Mouse (Mus musculus) kidney, embryonic 16.5 days (tissue): ENCODE results near the gene Fbxl13. TPM values are rescaled to one million over a fixed set of nuclear protein-coding genes. Genes with fewer than 3 reads are reported as not detected.

ENCODE experiments used
- ATAC-seq: fragments of 200-750 bp; cut with Nextera tagmentation; 2 replicates; pipeline ENCODE4 v1.8.0; 2017; ENCODE audit warnings: moderate TSS enrichment; ENCODE audit not compliant: low FRiP score, low TSS enrichment
- H3K27ac ChIP-seq: fragments of 300-500 bp; sonication (generic); 2 replicates; pipeline ENCODE4 v1.5.1; 2014; ENCODE audit warnings: low read length
- H3K27me3 ChIP-seq: fragments of 300-500 bp; sonication (generic); 2 replicates; pipeline ENCODE4 v1.6.1; 2014; ENCODE audit warnings: low read length, control low read depth, mixed read lengths; ENCODE audit not compliant: insufficient read depth
- H3K36me3 ChIP-seq: fragments of 300-500 bp; sonication (generic); 2 replicates; pipeline ENCODE4 v1.6.1; 2014; ENCODE audit warnings: low read length, control low read depth, mixed read lengths; ENCODE audit not compliant: insufficient read depth
- H3K4me1 ChIP-seq: fragments of 300-500 bp; sonication (generic); 2 replicates; pipeline ENCODE4 v1.6.1; 2014; ENCODE audit warnings: low read length, control low read depth, mixed read lengths; ENCODE audit not compliant: insufficient read depth
- H3K4me2 ChIP-seq: fragments of 300-500 bp; sonication (generic); replicated peaks from 2 replicates; pipeline ENCODE4 v1.6.1; 2014; ENCODE audit warnings: low read depth, low read length
- H3K4me3 ChIP-seq: fragments of 300-500 bp; sonication (generic); 2 replicates; pipeline ENCODE4 v1.5.1; 2014; ENCODE audit warnings: mild to moderate bottlenecking, low read length
- H3K9ac ChIP-seq: fragments of 300-500 bp; sonication (generic); replicated peaks from 2 replicates; pipeline ENCODE4 v1.6.1; 2014; ENCODE audit warnings: low read length
- H3K9me3 ChIP-seq: fragments of 300-500 bp; sonication (generic); 2 replicates; pipeline ENCODE4 v1.6.1; 2016; ENCODE audit warnings: low read length, control low read depth
- WGBS: fragments of 180-500 bp; shearing (Covaris S2); extraction: QIAGEN DNeasy Blood & Tissue Kit; methylation state at CpG from one replicate; pipeline ENCODE4 v1.1.7; 2014; 5-methylcytosine and 5-hydroxymethylcytosine counted together
- polyA plus RNA-seq: library from polyadenylated mRNA; unstranded; fragments of >200 nt; fragmentation: Nextera tagmentation; extraction: Ambion mirVana; gene quantifications from 2 replicates; pipeline ENCODE4 v1.2.1, GENCODE M21; 2015

Gene Fbxl13
- polyA plus RNA-seq, 1 experiment from 2014 or later, result 0.24 TPM

- H3K9me3 ChIP-seq, result no peaks in the 10 kb centered on the region
- no peak overlapping the region for H3K27ac ChIP-seq
- H3K9ac ChIP-seq, result no peak overlapping the region
- H3K27me3 ChIP-seq, result no peaks in the 10 kb centered on the region
- peaks cover 33% of the 10 kb centered on the region for H3K36me3 ChIP-seq
- no peak for ATAC-seq
- H3K4me1 ChIP-seq, result peaks cover 9% of the 10 kb centered on the region; the same call in 1 of the 2 replicates
- no peak overlapping the region for H3K4me2 ChIP-seq
- H3K4me3 ChIP-seq, result no peak overlapping the region
- WGBS, result 90% methylated on average over 6 of the region's 6 CpGs
Observed at GRCm38 (mm10) chr5:21660850-21661249, 15.4 kb upstream of the Fbxl13 start.

GRCm38 (mm10) chr5:21658623-21659395 lies 13.4 kb upstream of the Fbxl13 start:
- Histone ChIP-seq H3K36me3 (peaks cover 33% of the 10 kb centered on the region), H3K9me3 (no peaks in the 10 kb centered on the region), H3K27ac (peak overlapping the region; percentile 59), H3K4me3 (no peak overlapping the region), H3K4me1 (peaks cover 9% of the 10 kb centered on the region; the same call in 1 of the 2 replicates), H3K27me3 (no peaks in the 10 kb centered on the region), H3K4me2 (no peak overlapping the region), H3K9ac (no peak overlapping the region)
- 46% methylated on average over 11 of the region's 11 CpGs for WGBS
- ATAC-seq, result peak; percentile 88

- H3K9ac ChIP-seq, result no peak overlapping the region
- no peak overlapping the region for H3K27ac ChIP-seq
- H3K27me3 ChIP-seq, result no peaks in the 10 kb centered on the region
- peaks cover 9% of the 10 kb centered on the region; the same call in 1 of the 2 replicates for H3K4me1 ChIP-seq
- H3K4me3 ChIP-seq, result no peak overlapping the region
- peaks cover 35% of the 10 kb centered on the region for H3K36me3 ChIP-seq
- 92% methylated on average over 6 of the region's 6 CpGs for WGBS
- no peak overlapping the region for H3K4me2 ChIP-seq
- H3K9me3 ChIP-seq, result no peaks in the 10 kb centered on the region
- ATAC-seq, result no peak
Observed at GRCm38 (mm10) chr5:21658038-21658437, 12.6 kb upstream of the Fbxl13 start.

GRCm38 (mm10) chr5:21656912-21657311 lies 11.5 kb upstream of the Fbxl13 start:
- 80% methylated on average over 9 of the region's 9 CpGs for WGBS
- H3K4me1 ChIP-seq, result peaks cover 9% of the 10 kb centered on the region; the same call in 1 of the 2 replicates
- no peak overlapping the region for H3K27ac ChIP-seq
- no peak for ATAC-seq
- H3K36me3 ChIP-seq, result peaks cover 40% of the 10 kb centered on the region
- H3K4me3 ChIP-seq, result no peak overlapping the region
- no peak overlapping the region for H3K9ac ChIP-seq
- H3K4me2 ChIP-seq, result no peak overlapping the region
- no peaks in the 10 kb centered on the region for H3K9me3 ChIP-seq
- no peaks in the 10 kb centered on the region for H3K27me3 ChIP-seq

- ATAC-seq, result no peak
- no peak overlapping the region for H3K27ac ChIP-seq
- WGBS, result 78% methylated on average over 7 of the region's 7 CpGs
- H3K9me3 ChIP-seq, result no peaks in the 10 kb centered on the region
- no peaks in the 10 kb centered on the region for H3K27me3 ChIP-seq
- H3K4me3 ChIP-seq, result no peak overlapping the region
- H3K4me1 ChIP-seq, result peaks cover 4% of the 10 kb centered on the region
- H3K4me2 ChIP-seq, result no peak overlapping the region
- H3K36me3 ChIP-seq, result peaks cover 52% of the 10 kb centered on the region
- H3K9ac ChIP-seq, result no peak overlapping the region
Observed at GRCm38 (mm10) chr5:21651885-21652612, 6.6 kb upstream of the Fbxl13 start.

- Histone ChIP-seq H3K27ac (no peak overlapping the region), H3K4me3 (no peak overlapping the region), H3K27me3 (no peaks in the 10 kb centered on the region), H3K9me3 (no peaks in the 10 kb centered on the region), H3K36me3 (peaks cover 48% of the 10 kb centered on the region), H3K9ac (no peak overlapping the region), H3K4me2 (no peak overlapping the region), H3K4me1 (peaks cover 10% of the 10 kb centered on the region)
- ATAC-seq, result no peak
- 75% methylated on average over 2 of the region's 2 CpGs for WGBS
Observed at GRCm38 (mm10) chr5:21650736-21651135, 5.3 kb upstream of the Fbxl13 start.

GRCm38 (mm10) chr5:21646133-21646491 lies 678 bp upstream of the Fbxl13 start:
- 1% methylated on average over 21 of the region's 25 CpGs for WGBS
- no peak; the same call in 1 of the 2 replicates for ATAC-seq
- Histone ChIP-seq H3K9me3 (no peaks in the 10 kb centered on the region), H3K4me1 (peaks cover 16% of the 10 kb centered on the region), H3K4me3 (peak overlapping the region; percentile 81), H3K27ac (peak overlapping the region; percentile 89), H3K36me3 (peaks cover 22% of the 10 kb centered on the region), H3K4me2 (peak overlapping the region; percentile 61), H3K9ac (peak overlapping the region; percentile 89), H3K27me3 (peaks cover 7% of the 10 kb centered on the region; the same call in 1 of the 2 replicates)

GRCm38 (mm10) chr5:21644891-21645438 lies 469 bp downstream of the Fbxl13 start:
- no peak; the same call in 1 of the 2 replicates for ATAC-seq
- H3K4me3 ChIP-seq, result peak overlapping the region; percentile 81
- 0 out of 2 replicates have a peak overlapping the region, but pooled peaks have one; percentile 13 for H3K9ac ChIP-seq
- peaks cover 13% of the 10 kb centered on the region for H3K36me3 ChIP-seq
- H3K9me3 ChIP-seq, result no peaks in the 10 kb centered on the region
- 0 out of 2 replicates have a peak overlapping the region, but pooled peaks have one; percentile 38 for H3K27ac ChIP-seq
- 14% methylated on average over 14 of the region's 14 CpGs for WGBS
- peaks cover 7% of the 10 kb centered on the region; the same call in 1 of the 2 replicates for H3K27me3 ChIP-seq
- peak overlapping the region; percentile 61 for H3K4me2 ChIP-seq
- peaks cover 16% of the 10 kb centered on the region for H3K4me1 ChIP-seq

GRCm38 (mm10) chr5:21643606-21644005 lies 1.8 kb downstream of the Fbxl13 start:
- H3K9me3 ChIP-seq, result no peaks in the 10 kb centered on the region
- no peak overlapping the region for H3K4me2 ChIP-seq

More at GRCm38 (mm10) chr5:21643606-21644005, 1.8 kb downstream of the Fbxl13 start:
- WGBS, result 14% methylated on average over 1 of the region's 1 CpGs
- H3K27me3 ChIP-seq, result peaks cover 7% of the 10 kb centered on the region; the same call in 1 of the 2 replicates
- H3K27ac ChIP-seq, result no peak overlapping the region
- H3K36me3 ChIP-seq, result peaks cover 4% of the 10 kb centered on the region; the same call in 1 of the 2 replicates
- peaks cover 16% of the 10 kb centered on the region for H3K4me1 ChIP-seq
- no peak overlapping the region for H3K9ac ChIP-seq
- ATAC-seq, result no peak
- H3K4me3 ChIP-seq, result no peak overlapping the region
